Mouse (Mus musculus): ENCODE results near the gene Tmem115.
"Not testable (repeated sequence)": the region's sequence is repeated elsewhere in the genome, so short reads cannot be mapped to it uniquely, and the experiment has no call there.

Gene Tmem115

DNA sequence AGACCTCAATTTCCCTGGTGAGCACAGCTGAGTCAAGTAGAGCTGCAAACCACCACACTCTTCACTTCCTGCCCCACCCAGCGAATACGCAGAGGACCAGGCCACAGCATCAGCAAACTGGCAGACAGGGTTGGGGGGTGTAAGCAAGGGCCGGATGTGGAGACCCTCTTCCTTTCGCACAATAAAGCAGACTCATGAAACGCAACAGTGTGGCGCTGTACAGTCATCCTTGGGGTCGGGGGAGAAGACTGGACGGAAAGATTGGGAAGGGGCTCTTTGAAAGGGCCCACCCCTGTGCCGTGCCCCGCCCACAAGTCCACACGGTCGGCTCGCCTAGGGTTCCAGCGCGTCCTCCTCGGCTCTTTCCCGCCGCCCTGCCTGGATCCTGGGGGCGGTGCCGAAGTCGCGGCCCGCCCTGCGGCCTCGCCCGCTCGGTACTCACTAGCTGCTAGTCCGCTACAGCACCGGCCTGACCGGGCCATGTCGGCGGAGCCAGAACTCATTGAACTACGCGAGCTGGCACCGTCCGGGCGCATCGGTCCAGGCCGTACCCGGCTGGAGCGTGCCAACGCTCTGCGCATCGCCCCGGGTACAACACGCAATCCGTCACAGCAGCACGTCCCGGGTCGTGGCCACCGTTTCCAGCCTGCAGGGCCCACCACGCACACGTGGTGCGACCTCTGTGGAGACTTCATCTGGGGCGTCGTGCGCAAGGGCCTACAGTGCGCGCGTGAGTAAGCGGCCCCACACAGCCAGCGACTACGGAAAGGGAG is 17.6 kb downstream of the Tmem115 start, which contains the start of gene Rassf1:
Gene Rassf1, plus strand, starts transcription at position 439 of the 773 bp plus-strand sequence.
- no peak for DNase-seq

DNA sequence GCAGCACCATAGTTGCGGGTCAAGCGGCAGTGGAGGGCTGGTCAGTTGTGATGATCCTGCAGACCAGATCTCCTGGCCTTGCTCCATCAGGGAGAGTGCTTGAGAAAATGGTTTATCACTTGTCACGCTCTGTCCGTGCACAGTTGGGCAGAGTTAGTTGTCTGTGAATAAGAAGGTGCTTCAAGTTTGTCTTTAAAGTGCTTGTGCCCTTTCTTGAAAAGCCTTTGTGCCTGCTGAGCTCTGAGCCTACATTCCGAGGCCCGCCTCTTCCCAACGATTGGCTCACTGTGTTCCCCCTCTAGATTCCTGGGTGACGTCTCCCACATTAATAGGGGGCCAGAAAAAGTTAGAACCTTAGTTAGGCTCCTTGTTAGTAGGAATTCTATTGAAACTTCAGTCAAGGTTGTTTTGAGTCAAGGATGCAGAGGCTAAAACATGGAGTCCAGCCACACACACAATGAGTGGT is 18.2 kb downstream of the Tmem115 start:
- DNase-seq = no peak

DNA sequence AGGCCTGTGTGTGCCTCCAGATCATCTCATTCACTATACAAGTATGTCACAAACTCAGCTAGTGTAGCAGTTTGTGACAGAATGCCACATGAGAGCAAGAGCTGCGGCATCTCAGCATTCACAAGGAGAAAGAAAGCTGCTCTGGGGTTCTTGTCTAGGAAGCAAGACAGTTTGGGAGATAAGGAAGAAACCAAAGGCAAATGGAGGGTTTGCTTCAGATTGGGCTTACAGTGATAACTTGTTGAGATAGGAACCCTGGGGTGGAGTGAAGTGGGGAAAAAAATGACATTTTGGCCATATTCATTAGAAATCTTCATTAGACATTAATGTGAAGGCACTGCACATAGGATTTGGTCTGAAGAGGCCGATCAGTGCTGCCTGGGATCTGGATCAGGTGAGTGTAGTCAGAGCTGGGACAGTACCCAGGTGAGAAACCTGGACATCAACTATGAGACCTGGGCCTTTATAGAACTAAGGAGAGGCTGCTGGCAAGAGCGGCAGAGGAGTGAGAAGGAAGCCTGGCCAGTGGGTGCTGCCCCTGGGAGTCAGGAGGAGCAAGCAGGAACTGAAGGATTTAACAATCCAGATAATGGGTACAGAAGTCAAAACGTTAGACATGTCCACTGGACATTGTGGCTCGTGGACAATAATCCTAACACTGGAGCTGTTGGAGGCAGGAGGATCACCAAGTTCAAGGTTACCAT is 19.1 kb downstream of the Tmem115 start:
- DNase-seq = no peak

DNA sequence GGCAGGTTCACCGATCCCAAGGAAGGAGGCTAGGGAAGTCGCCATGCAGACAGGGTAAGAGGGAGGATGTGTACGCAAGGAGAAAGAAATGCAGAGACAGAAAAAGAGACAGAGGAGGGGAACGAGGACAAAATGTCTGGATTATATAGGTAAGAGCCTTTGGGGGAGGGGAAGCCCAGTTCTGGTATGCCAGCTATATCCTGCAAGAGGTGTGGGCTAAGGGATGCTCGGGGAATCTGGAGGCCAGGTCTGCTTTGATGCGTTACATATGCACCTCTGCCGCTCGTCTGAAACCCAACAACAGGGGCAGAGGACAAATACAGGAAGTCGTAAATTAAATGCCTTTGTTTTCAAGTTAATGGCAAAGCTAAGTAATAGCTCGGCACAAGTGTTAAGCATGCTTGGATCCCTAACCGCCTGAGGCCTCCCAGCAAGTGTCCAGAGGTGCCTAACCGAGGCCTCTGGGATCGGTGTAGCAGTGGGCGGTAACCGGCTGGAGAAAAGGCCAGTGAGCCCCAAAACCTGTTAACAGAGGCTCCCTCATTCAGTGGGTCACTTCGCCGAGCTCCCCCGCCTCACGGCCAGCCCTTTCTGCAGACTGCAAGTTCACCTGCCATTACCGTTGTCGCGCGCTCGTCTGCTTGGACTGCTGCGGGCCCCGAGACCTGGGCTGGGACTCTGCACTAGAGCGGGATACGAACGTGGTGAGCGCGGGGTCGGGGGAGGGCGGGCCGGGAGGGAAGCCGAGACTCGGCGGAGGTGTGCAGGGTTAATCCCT is 20.0 kb downstream of the Tmem115 start:
- DNase-seq = peak; percentile 61

DNA sequence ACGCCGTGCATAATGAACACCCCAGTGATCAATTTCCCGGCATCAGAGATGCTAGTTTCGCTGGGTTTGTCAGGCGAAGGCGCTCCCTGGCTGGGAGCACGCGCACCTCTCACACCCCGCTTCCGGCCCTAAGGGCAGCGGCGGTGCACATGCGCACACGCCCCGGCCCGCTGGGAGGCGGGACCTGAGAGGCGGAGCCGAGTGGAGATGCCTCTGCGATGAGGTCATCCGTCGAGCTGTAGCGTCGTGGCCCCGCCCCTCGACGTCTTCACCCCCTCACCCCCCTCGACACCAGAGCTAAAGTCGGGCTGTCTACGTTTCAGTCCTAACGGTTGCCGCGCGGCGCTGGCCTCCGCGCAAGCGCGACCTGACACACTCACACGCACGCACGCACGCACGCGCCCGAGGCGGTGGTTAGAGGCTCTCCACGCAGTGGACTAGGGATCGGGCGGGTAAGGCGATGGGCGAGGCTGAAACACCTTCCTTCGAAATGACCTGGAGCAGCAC is 20.6 kb downstream of the Tmem115 start:
- DNase-seq = peak; percentile 95

DNA sequence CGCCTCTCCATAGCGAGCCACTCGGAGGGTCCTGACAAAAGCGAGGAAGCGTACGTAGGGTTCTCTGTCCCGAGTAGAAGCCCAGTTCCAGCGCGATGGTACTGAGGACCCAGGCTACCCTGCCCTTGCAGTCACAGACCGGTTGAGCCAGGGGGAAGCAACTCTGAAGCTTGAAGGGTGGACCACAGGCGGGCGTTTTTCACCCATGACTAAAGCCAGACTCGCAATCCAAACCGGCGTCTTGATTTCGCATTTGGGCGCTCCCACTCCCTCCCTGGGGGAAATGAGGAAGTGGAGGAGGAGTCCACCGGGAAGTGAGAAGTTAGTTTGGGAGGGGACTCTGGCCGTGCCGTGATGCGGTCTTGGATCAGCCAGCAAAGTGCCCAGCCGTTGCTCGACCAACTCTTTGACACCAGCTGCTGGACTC is 21.3 kb downstream of the Tmem115 start:
- DNase-seq = no peak

DNA sequence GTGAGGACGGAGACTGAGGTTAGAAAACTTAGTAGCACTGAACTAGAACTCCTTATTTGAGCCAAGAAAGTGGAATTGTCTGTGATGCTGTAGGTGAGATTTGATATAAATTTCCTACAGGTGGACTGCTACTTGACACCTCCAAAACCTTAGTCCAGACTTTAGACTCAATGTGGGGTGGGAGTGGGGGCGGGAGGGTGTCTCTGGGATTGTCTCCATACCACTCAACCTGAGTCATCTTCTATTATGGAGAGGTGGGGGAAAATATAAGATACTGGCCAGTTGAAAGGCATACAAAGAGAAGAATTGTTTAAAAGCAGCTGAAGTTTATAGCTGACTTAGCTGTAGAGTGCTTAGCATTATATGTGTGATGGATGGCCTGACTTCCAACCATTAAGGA is 22.0 kb downstream of the Tmem115 start:
- no peak for DNase-seq

DNA sequence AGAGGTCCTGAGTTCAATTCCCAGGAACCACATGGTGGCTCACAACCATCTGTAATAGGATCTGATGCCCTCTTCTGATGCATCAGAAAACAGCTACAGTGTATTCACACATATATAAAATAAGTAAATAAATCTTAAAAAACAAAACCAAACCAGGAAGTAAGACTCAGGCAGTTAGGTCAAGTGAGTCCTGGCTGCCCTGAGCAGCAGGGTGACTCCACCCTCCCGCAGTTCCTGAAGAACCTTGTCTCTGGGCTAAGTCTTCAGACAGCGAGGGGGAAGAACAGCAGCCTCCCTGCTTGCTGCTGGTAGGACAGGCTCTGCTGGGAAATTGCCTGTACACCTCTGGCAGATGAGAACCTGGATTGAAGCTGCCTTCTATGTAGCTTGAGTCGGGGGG is 22.6 kb downstream of the Tmem115 start:
- DNase-seq = no peak

DNA sequence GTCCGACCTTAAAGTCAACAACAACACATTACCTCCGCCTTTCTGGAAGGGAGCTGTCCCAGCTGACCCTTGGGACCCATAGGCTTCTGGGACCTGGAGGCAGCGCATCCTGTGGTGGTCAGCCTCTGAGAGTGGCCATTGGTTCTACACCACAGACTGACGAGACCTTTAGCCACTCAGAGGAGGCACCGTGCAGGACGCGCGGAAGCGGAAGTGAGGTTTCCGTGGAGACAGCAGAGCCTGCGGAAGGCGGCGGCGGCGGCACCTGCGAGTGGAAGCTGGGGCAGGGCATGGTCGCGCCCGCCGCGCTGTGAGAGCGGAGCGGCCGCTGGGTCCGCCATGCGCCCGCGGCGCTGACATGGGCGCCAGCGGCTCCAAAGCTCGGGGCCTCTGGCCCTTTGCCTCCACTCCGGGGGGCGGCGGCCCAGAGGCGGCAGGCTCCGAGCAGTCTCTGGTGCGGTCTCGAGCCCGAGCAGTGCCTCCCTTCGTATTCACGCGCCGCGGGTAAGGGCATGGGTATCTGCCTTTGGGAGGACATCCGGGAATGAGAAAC is 29.4 kb downstream of the Tmem115 start, which contains the start of gene Tusc2:
Gene Tusc2, plus strand, starts transcription at position 227 of the 553 bp plus-strand sequence.
- peak; percentile 90 for DNase-seq

DNA sequence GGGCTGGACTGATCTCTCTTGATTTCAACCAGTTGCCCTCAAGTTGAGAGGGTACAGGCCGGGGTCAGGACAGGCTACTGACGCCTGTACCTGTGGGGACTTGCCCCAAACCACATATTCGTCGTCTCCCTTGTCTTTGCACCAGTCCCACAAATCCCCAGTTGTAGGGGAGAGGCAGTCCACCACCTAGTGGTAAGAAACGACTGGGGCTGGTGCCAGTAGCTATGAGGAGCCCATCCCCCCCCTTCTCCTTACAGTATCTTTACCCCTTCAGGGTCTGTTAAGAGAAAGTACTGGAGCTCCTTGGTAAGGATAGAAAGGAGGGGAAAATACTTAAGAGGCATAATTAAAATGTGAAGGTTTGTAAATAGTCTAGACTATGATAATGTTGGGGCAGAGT is 31.8 kb downstream of the Tmem115 start:
- DNase-seq = not testable (repeated sequence)

DNA sequence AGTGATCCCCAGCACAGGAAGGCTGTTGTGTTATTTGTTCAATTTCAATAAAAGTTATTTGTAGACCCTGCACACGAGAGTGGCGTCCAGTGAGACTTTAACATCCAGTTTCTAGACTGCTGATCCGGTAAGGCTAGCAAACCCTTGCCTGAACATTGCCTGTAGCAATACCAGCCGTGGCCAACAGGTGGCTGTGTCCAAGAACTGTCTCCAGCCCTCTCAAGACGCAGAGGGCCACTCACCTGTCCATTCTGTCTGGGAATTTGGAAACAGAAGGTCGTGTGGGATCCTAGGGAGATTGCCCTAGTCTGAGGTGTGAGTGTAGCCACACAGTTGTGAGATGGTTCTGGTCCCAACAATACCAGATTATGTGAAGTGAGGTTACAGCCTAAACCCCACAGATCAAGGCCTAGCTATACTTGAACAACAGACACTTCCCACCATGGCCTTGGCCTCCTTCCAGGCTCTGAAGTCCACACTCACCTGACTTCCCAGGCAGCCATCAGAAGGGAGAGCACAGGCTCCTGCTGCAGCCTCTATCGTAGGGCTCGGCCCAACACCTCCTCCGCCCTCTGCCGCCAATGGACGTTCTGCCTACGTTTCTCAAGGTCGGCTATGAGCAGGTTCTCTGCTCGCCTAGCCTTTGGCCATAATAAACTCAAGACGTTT is 32.4 kb downstream of the Tmem115 start:
- peak; percentile 72 for DNase-seq

DNA sequence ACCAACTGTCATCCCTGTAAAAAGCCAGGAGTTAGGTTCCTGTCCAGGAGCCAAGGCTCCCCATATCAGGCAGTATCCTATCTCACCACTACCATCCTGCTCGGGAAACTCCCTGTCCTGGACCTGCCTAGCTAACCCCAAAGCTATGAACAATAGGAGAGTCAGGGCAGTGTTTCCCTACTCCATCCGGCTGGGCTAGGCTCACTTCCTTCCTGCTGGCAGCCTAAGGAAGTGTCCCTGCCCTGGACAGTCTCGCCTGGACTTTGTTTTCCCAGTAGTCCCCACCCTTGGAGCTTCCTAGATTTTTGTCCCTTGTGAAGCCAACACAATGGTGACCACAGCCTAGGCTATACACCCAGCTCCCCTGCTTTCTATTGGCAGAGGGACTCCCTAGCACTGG is 33.1 kb downstream of the Tmem115 start:
- no peak for DNase-seq

DNA sequence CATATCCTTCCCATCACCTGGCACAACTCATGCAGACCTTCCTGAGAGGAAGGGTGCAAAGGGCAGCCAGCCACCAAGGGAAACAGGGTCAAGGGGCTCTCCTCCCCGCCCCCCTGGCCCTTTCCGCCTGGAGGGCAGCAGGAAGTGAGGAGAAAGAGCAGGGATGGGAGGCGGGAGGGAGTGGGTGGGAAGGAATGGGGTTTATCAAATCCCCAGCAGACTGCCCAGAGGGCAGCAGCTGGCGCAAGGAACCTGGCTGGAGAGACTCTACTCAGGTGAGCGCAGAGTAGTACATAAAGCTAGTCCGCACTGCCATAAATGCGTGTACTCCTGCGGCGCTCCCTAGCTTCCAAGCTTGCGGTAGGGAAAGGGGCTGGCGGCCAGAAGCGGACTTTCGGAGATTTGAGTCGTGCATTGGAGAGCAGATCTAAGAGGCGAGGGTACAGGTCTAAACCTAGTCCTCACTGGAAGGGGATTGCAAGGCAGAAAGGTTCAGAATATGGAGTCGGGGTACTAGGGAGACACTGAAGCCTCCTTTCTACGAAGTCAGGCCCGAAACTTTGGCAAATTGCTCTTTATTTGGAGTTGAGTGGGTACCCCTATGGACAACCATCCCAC is 34.1 kb downstream of the Tmem115 start, which contains the start of gene Hyal2:
Gene Hyal2, plus strand, starts transcription at position 244 of the 618 bp plus-strand sequence.
- DNase-seq = no peak

DNA sequence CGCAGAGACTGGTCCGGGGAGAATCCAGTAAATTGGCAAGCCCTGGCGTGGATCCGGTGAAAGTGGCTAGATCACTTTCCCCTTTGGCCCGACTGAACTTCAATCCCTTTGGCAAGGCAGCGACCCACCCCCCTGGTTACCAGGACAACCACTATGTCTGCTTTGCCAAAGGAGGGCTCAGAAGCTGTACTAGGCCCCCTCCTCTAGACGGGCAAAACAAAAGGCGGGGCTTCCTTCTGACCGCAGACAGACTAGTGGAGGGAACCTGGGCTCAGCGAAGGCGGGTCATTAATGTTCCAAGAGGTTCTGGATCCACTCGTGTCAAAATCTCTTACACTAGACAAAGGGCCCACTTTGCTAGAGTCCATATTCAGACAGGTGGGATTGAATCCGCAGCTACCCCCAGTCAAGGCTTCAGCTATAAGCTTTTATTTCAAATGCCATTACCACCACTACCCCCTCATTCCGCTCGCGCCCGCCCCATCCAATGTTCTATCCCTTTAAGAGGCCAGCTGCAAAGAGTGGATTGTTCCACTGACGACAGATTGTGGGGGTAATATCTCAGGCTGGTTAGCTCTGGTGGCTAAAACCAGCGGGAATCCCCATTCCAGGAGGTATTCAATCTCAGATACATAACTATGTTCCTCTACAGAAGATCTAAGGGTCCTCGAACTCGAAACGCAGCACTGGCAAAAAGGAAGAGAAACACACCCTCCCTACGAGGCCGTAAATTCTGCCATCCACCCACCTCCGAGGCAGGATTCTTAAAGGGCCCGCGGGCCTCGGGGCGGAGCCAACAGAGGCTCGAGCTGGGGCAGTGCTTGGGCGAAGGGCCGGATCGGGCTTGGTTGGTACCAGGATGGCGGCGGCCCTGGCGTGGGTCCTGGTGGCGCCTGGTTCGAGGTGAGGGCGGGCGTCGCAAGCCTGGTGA is 34.9 kb downstream of the Tmem115 start:
- peak; percentile 77 for DNase-seq

DNA sequence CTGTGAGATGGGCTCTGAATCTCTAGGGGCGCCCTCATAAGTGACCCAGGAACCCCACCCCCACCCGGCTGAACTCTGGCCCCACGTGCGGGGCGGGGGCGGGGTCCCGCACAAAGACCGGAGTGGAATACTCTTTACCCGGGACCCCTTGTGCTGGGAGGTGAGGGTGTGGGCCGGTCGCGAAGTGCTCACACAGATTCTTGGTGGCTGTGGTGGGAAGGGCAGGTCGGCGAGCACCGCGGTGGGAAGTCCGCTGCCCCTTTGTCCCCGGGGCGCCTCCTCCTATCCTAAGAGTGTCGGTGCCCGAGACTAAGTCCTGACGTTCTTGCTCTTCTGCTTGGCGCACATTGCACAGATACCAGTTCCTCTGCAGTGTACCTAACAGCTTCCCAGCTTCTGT is 35.5 kb downstream of the Tmem115 start:
- no peak for DNase-seq

DNA sequence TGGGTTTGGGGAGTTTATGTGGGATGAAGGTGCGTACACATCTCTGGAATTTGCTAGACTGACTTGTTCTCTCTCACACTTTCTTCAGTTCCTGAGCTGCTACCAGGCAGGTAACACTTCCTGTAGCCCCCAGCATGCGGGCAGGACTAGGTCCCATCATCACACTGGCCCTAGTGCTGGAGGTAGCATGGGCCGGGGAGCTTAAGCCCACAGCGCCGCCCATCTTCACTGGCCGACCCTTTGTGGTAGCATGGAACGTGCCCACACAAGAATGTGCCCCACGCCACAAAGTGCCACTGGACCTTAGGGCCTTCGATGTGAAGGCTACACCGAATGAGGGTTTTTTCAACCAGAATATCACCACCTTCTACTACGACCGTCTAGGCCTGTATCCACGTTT is 36.3 kb downstream of the Tmem115 start:
- no peak for DNase-seq

DNA sequence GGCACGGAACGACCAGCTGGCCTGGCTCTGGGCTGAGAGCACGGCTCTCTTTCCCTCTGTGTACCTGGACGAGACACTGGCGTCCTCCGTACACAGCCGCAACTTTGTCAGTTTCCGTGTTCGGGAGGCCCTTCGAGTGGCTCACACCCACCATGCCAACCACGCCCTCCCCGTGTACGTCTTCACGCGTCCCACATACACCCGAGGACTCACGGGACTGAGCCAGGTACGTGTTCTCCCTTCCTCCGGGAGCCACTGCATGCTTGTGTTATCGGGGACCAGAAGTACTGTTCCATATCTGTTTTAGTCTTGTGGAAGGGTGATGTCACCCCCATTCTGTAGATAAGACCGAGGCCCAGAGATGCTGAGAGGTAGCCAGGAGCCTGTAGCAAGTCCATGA is 37.1 kb downstream of the Tmem115 start:
- no peak for DNase-seq

DNA sequence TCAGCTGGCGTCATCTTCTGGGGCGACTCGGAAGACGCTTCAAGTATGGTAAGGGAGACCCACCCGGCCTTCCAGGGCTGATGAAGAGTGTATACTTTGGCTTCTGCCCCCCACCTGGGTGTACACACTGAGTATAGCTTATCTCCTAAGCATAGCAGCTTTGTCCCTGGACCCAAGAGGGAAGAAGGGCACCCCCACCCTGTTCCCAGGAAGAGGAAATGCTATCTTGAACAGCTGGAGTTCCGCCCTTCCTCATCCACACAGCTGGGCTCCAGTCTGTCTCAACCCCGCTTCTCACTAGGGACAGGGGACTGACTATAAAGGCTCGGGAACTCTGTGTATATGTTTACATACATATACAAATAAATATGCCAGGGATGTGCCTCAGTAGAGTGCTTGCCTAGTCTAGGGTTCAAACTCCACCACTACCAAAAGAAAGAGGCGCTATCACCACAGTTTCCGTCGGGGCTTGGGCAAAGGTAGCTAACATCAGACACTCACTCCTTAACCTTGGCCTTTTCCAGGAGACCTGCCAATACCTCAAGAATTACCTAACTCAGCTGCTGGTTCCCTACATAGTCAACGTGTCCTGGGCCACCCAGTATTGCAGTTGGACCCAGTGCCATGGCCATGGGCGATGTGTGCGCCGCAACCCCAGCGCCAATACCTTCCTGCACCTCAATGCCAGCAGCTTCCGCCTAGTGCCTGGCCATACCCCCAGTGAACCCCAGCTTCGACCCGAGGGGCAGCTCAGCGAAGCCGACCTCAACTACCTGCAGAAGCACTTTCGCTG is 38.0 kb downstream of the Tmem115 start:
- DNase-seq = no peak

DNA sequence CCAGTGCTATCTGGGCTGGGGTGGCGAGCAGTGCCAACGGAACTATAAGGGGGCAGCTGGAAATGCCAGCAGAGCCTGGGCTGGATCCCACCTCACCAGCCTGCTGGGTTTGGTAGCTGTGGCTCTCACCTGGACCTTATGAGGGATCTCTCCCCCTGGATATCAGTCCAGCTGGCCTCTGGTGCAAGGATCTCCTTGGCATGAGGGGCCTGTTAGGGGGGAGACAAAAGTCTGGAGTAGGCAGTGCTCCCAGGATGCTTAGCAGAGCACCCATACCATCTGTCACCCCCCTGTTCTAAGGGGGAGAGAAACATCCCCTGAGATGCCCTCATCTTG is 38.5 kb downstream of the Tmem115 start:
- DNase-seq = no peak

DNA sequence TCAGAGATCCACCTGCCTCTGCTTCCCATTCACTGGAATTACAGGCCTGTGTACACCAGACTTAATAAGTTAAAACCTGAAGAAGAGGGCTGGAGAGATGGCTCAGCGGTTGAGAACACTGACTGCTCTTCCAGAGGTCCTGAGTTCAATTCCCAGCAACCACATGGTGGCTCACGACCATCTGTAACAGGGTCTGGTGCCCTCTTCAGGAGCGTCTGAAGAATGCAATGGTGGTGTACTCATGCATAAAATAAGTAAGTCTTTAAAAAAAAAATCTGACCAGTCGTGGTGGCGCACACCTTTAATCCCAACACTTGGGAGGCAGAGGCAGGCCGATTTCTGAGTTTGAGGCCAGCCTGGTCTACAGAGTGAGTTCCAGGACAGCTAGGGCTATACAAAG is 40.0 kb downstream of the Tmem115 start:
- DNase-seq = not testable (repeated sequence)

Measured in cerebellum, adult 11 months (tissue).